Mouse (Mus musculus) adipose tissue, adult 10 weeks (tissue): Measurements from ENCODE around the gene Cct8l1. TPM values are rescaled to one million over a fixed set of nuclear protein-coding genes. Genes with fewer than 3 reads are reported as not detected.

Experiments
- polyA plus RNA-seq: library from polyadenylated mRNA; stranded (reverse); fragments of 350-450 nt; fragmentation: Illumina TruSeq; extraction: RNeasy Lipid Tissue Mini Kit (QIAGEN cat#74804); gene quantifications from one replicate; pipeline ENCODE4 v1.2.3, GENCODE M21; 2014; ENCODE audit warnings: low read depth, low replicate concordance

The Cct8l1 gene
- polyA plus RNA-seq: 1.1 TPM

DNA sequence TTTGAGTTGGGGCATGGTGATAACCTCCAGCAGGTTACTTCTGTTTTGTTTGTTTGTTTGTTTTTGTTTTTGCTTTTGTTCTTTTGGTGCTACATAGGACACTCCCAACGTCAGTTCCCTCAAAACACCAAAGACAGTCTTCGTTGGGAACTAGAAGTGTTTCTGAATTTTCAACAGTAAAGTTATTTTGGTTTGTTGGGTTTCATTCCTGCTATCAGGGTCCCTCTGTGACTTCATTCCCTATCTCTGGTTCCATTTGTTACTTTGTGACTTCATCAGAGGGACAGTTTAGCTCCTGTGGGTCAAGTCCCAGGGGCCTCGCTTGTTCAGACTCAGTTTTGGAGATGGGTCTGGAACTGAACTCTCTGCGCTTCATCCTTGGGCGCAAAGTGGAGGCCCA lies at the start of gene Cct8l1:
Gene Cct8l1, plus strand, starts transcription at position 301 of the 400 bp plus-strand sequence.

DNA sequence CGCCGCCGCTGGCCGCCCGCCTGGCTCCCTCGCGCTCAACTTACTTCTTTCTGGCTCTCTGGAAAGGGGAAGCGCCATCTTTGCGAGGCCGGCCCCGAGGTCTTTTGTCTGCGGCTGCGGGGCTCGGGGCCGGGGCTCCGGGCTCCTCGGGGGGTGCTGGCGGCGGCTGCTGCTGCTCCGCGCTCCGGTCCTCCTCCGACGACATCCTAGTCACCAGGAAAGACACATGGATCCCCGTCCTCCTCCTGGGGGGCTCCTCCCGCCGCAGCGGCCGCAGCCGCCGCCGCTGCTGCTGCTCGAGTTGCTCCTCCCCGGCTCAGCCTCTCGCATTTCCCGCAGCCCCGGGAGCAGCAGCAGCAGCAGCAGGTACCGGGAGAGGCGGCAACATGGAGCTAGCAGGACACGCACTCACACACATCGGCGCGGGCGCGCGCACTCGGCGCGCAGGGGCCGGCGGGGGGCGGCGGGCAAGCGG lies 17.5 kb upstream of the Cct8l1 start, which contains the start of gene Kmt2c:
Gene Kmt2c, minus strand, starts transcription at position 438 of the 475 bp plus-strand sequence.

Other genes starting within 250 kb of the Cct8l1 start
- 29.7 TPM for gene Kmt2c, start 17.3 kb upstream of the Cct8l1 start, polyA plus RNA-seq
- gene Xrcc2, start 189.8 kb downstream of the Cct8l1 start, polyA plus RNA-seq: 4.0 TPM
- gene Actr3b, start 243.9 kb downstream of the Cct8l1 start, polyA plus RNA-seq: 4.6 TPM